Mouse (Mus musculus): ENCODE data around the gene Magi2. TPM values are rescaled to one million over a fixed set of nuclear protein-coding genes. Genes with fewer than 3 reads are reported as not detected.
"Not testable (repeated sequence)": the region's sequence is repeated elsewhere in the genome, so short reads cannot be mapped to it uniquely, and the experiment has no call there.

The Magi2 gene
- total RNA-seq, 2 experiments from 2014 or later = 92.3 to 96.4 TPM

- no peak for DNase-seq (ENCODE audit: low spot score in 2 of 2)
Observed at GRCm38 (mm10) chr5:20492679-20493078, 1265.8 kb downstream of the Magi2 start.

DNA sequence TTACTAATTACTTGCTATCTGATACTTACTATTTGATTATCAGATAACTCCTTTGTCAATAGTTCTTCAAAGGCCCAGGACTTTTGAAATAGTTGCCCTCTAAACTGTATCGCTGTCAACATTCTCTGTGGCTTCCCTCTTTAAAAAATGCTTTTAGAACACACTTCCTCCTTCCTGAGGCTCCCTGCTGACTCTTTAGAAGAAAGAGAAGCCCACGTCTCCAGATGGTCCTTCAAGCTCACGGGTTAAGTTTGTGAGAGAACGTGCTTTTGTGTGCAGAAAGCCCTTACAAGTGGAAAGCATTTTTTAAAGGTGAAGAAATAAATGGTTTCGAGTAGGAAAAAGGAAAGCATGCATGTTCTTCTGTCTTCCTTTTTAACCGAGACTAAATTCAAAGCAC is 1267.2 kb downstream of the Magi2 start:
- DNase-seq (ENCODE audit: low spot score in 2 of 2) = no peak

DNA sequence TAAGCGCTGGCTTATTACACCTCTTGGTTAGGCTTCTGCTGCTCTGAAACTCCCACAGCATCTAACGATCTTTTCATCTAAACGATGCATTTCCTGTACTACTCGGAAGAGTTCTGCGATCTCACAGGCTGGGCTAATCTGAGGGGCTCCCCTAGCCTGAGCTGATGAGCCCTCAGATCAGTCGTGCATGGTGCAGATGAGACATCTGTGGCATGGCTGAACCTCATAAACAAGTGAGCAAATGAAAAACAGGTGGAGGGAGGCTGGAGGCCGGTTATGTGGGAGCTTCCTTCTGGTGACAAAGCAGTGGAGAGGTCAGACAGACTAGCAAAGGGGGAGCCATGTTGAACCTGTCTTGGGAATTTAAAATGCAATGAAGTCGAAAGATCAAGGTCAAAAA is 1270.1 kb downstream of the Magi2 start:
- no peak for DNase-seq (ENCODE audit: low spot score in 2 of 2)

- no peak for DNase-seq (ENCODE audit: low spot score in 2 of 2)
Observed at GRCm38 (mm10) chr5:20499031-20499600, 1272.3 kb downstream of the Magi2 start.

DNA sequence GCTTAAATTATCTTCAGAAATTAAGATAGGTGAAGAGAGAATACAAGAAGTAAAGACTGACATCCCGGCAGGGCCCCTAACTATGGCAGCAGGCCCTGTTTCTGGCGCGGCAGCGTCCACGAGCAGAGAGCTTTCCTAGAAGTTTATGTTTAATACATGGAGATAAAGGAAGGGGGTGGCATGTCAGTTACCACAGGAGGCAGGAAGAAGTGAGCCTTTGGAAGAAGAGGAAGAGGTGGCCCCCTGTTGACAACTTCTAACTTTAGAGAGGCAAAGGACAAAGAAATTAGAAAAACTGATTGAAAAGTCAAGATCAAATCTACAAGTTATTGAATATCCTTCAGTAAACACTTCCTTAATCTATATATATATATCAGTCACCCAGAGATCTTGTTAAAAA is 1281.8 kb downstream of the Magi2 start:
- DNase-seq (ENCODE audit: low spot score in 2 of 2) = no peak

DNA sequence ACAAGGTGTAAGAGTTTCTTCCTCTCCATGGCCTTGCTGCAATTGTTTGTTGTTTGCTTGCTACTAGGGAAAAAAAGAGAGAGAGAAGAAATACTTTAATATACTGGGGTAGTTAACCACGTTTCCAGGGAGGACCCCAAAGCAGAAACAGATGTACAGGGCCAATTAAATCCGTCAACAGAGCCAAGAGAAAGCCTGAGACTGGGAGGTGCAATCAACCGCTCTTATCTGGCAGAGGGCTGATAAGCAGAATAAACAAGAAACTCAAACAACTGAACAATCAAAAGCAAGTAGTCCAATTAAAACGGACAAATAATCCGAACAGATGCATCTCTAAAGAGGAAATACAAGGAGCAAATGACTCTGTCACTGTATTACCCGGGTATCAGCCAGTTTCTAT is 1282.8 kb downstream of the Magi2 start:
- DNase-seq (ENCODE audit: low spot score in 2 of 2) = no peak

- DNase-seq (ENCODE audit: low spot score in 2 of 2) = no peak
Observed at GRCm38 (mm10) chr5:20512377-20513126, 1285.7 kb downstream of the Magi2 start.

DNA sequence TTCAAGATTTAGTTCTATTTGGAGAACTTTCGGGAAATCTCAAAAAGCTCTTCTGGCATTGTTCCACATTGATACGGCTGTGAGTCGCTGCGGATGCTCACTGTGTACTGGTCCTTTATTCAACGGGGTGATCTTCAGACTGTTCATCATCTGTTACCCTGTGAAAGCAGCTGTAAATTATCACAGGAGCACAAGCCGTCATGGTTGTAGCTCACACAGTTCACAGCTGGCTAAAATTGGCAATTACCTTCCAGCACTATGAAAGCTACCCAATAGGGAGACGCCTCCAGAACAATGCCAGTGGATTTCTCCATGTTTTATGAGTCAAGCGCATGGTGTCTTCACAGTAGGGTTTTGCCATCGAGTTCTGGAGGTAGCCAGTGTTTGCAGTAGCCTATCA is 1294.8 kb downstream of the Magi2 start:
- DNase-seq (ENCODE audit: low spot score in 2 of 2) = no peak

DNA sequence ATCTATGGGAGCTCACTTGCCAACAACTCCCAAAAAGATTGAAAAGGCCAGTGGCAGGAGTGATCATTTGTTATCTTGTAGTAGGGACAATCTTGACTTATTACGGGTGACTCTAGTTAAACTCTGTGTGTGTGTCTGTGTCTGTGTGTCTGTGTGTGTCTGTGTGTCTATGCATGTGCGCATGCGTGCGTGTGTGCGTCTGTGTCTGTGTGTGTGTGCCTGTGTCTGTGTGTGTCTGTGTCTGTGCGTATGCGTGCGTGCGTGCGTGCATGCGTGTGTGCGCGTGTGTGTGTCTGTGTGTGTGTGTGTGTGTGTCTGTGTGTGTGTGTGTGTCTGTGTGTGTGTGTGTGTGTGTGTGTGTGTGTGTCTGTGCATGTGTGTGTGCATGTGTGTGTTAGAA is 1295.2 kb downstream of the Magi2 start:
- no peak for DNase-seq (ENCODE audit: low spot score in 2 of 2)

DNA sequence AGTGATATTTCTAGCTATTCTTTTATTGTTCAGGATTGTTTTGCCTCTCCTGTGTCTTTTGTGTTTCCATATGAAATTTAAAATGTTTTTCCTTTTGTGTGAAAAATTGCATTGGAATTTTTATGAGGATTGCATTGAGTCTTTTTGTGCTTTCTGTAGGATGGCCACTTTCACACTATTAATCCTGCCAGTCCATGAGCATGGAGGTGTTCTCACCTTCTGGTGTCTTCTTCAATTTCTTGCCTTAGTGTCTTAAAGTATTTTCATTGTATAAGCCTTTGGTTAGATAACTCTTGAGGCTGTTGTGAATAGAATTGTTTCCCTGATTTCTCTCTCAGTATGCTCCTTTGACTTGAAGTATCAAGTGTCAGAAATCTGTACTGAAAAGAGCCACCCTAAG is 1296.9 kb downstream of the Magi2 start:
- DNase-seq (ENCODE audit: low spot score in 2 of 2) = no peak

DNA sequence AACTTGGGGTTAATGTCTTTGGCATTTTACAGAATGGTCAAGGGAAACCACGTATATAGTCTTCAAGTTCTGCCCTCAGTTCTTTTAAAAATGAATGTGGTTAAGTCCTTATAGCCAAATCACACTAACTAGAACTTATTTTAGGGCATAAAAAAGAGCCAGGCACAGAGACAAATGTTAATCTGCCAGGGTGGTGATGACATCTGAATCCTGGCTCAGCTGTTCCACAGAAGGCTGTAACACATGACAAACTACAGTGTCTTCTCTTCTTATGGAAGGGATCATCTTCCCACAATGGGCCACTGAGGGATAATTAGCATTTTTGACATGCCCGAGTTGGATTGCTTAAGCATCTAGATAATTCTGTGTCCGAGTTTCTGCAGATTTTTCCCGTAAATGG is 1299.8 kb downstream of the Magi2 start:
- not testable (repeated sequence) for DNase-seq (ENCODE audit: low spot score in 2 of 2)

DNA sequence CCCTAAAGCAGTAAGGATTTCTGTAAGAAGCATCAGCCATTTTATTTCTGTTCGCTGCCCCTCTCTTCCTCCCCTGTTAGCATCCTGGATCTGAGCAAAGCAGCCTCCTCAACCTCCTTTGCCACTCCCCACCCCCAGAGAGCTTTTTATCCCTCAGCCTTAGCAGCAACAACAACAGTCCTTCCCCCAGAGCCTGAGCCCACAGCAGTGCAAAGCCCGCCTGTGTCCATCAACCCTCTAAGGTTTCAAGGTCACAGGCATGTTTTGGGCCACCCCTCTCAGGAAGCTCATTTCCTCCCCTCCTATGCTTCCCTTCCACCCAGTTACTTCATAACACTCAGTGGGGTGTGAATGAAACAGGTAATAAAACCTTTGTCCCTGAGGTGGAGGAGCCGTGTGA is 1309.7 kb downstream of the Magi2 start:
- no peak for DNase-seq (ENCODE audit: low spot score in 2 of 2)

- no peak for DNase-seq (ENCODE audit: low spot score in 2 of 2)
Observed at GRCm38 (mm10) chr5:20537369-20538022, 1310.7 kb downstream of the Magi2 start.

DNA sequence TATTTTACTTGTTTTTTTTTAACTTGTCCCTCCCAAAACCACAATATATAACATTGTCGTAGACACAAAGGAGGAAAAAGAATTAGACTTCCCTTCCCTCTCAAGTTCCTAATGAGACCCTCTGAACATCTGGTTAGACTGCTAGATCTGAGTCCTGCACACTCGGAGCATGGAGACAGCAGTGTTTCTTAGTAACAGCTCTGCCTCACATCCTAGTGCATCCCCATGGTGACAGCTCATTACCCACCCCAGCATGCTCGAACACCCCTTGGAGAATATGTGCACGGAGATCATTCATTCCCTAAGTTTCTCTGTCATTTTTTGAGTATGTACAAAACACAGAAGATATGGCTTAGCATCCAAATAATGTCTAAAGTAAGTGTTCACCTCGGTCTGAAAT is 1317.5 kb downstream of the Magi2 start:
- DNase-seq (ENCODE audit: low spot score in 2 of 2) = no peak

DNA sequence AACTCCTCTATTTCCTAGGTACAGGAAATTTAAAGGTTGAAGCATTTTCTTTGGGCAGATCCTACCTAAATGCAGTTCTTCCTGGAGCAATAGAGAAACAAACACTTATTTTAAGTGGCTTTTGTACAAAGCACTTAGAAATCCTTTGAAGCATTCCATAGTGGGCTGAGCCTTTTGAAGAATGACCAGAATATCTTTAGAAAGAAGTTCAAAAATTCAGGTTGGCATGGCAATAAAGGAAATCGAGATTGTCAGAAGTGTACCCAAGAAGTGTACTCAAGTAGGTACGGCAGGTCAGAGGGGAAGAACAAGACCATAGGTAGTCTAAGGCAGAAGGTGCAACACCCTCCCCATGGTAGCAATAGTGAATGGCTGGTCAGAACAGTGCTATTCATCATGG is 1332.5 kb downstream of the Magi2 start:
- no peak for DNase-seq (ENCODE audit: low spot score in 2 of 2)

GRCm38 (mm10) chr5:20559821-20560220 is 1333.0 kb downstream of the Magi2 start:
- no peak for DNase-seq (ENCODE audit: low spot score in 2 of 2)

DNA sequence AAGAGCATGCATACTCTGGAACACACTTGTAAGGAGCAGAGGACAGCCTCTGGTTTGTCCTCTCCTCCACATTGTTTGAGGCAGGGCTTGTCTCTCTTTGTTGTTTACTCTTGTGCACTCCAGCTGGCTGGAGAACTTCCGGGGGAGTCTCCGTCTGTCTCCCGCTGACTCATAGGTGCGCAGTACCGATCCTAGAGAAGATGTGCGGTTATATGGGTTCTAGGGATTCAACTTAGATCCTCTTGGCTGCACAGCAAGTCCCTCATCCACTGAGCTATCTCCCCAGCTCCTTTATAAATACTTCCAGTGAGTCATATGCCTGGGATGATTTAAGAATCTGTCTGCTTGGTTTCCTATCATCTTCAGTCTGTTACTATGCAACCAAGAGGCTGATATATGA is 1341.6 kb downstream of the Magi2 start:
- DNase-seq (ENCODE audit: low spot score in 2 of 2) = peak; percentile 20 to 33

GRCm38 (mm10) chr5:20568966-20569365 is 1342.1 kb downstream of the Magi2 start:
- DNase-seq (ENCODE audit: low spot score in 2 of 2) = no peak

DNA sequence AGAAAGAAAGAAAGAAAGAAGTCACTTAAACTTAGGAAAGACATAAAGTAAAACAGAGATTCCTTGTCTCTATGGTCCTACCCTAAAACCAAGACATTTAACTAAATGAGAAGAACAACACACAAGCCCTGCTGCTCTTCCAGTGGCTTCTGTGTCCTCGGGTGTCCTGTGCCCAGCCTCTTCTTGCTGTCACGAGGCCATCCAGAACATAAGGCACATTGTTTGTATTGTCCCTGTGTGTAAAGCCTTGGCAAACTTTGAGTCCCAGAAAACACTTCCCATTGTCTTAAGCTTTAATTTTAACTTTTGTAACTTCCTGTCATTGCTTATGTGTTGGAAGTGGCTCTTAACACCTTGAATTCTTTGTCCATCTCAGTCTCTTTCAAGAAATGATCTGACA is 1348.0 kb downstream of the Magi2 start:
- DNase-seq (ENCODE audit: low spot score in 2 of 2) = no peak

GRCm38 (mm10) chr5:20575798-20576197 is 1349.0 kb downstream of the Magi2 start:
- DNase-seq (ENCODE audit: low spot score in 2 of 2) = no peak

GRCm38 (mm10) chr5:20576266-20576665 is 1349.4 kb downstream of the Magi2 start:
- no peak for DNase-seq (ENCODE audit: low spot score in 2 of 2)

GRCm38 (mm10) chr5:20578666-20579065 is 1351.8 kb downstream of the Magi2 start:
- no peak for DNase-seq (ENCODE audit: low spot score in 2 of 2)

DNA sequence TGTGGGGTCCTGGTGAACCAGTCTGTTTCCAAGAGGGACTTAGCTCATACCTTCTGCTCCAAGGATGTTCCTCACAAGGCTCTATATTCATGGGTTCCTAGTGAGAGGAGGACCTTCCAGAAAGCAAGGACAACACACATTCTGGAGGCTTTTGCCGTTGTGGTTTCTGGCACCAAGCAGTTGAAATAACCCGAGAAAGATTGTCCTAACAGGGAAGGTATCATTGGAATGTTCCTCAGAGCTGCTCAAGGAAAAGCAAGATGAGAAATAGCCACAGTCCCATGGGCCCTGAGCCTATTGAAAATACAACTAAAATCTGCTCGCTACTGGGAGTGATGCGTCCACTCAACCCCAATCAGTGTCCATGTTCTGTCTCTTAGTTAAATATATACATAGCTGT is 1353.8 kb downstream of the Magi2 start:
- DNase-seq (ENCODE audit: low spot score in 2 of 2) = no peak

Data from layer of hippocampus, postnatal 10 days (tissue).